Mouse (Mus musculus): ENCODE results near the gene Aup1.

DNA sequence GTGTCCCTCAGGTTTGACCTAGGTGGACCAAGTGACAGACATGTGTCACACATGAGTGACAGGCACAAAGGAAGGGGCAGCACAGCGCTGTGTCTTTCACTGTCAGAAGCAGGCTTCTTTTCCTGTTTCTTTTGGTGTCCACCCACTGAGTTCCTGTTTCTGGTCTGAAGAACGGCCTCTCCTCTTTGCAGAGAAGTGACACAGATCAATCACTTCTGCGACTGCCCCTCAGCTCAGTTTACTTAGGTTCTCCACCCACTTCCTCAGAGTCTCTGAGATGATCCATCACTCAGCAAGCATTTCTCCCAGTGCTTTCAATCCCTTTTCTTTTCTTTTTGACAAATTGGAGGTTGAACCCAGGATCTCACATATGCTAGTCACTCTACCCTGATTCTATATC, 45.7 kb upstream of the Aup1 start:
- TF ChIP-seq CTCF (IDR thresholded peaks at IDR 0.05; ENCODE audit: control insufficient read depth, insufficient read depth, insufficient read length): no peak
- TF ChIP-seq MAX (IDR thresholded peaks at IDR 0.05): no peak

Measured in C2C12 (cell line).